Mouse (Mus musculus) CH12.LX (cell line): ENCODE data around the gene Hoxd8. TPM values are rescaled to one million over a fixed set of nuclear protein-coding genes. Genes with fewer than 3 reads are reported as not detected.

ENCODE experiments used
- DNase-seq: peaks from one replicate; pipeline ENCODE4 v3.0.0-alpha.2; 2013; ENCODE audit errors: extremely low read depth
- H3K27ac ChIP-seq: 2 replicates; pipeline ENCODE4 v1.5.1; 2012; ENCODE audit warnings: low read depth, mild to moderate bottlenecking, control low read depth, moderate library complexity; ENCODE audit not compliant: insufficient read depth
- H3K27me3 ChIP-seq: replicated peaks from 2 replicates; pipeline ENCODE3; 2012; ENCODE audit warnings: inconsistent platforms
- H3K36me3 ChIP-seq, 2 experiments: replicated peaks in 1 of 2; 2 replicates each; pipeline versions ENCODE3 to v1.6.1; 2012; ENCODE audit warnings: inconsistent platforms in 1 of 2, low read length in 1 of 2, mild to moderate bottlenecking in 1 of 2, mixed read lengths in 1 of 2, moderate library complexity in 1 of 2; ENCODE audit not compliant: control insufficient read depth in 1 of 2, insufficient read depth in 1 of 2
- H3K4me1 ChIP-seq, 2 experiments: 2 replicates each; pipeline ENCODE4 v1.6.1; 2012; ENCODE audit warnings: inconsistent platforms in 1 of 2, moderate library complexity in 1 of 2; ENCODE audit not compliant: insufficient read depth in 2 of 2, control insufficient read depth in 1 of 2
- H3K4me2 ChIP-seq: 2 replicates; pipeline ENCODE4 v1.6.1; 2012; ENCODE audit warnings: low read depth, mild to moderate bottlenecking, control low read depth; ENCODE audit not compliant: poor library complexity, insufficient read depth, severe bottlenecking
- H3K4me3 ChIP-seq, 3 experiments: fragments of 150-350 bp in 1 of 3; sonication (generic) in 1 of 3; replicated peaks in 1 of 3; 2 replicates each; pipeline versions ENCODE3 to v1.5.1; 2011 to 2012; ENCODE audit warnings: low read depth in 2 of 3, low read length in 2 of 3, mild to moderate bottlenecking in 2 of 3, moderate library complexity in 2 of 3, control low read depth in 1 of 3, improper control_type of control experiment in 1 of 3, inconsistent platforms in 1 of 3, mixed read lengths in 1 of 3; ENCODE audit not compliant: poor library complexity in 1 of 3
- H3K79me2 ChIP-seq: replicated peaks from 2 replicates; pipeline ENCODE4 v1.6.1; 2012; ENCODE audit warnings: mild to moderate bottlenecking, moderate library complexity; ENCODE audit not compliant: control insufficient read depth, poor library complexity, insufficient read depth, severe bottlenecking; ENCODE audit errors: extremely low read depth
- H3K9ac ChIP-seq: 2 replicates; pipeline ENCODE4 v1.6.1; 2012; ENCODE audit warnings: low read depth, mild to moderate bottlenecking, control low read depth, moderate library complexity; ENCODE audit not compliant: insufficient read depth
- H3K9me3 ChIP-seq: replicated peaks from 2 replicates; pipeline ENCODE3; 2012; ENCODE audit warnings: low read length, inconsistent platforms, mixed read lengths
- BHLHE40 ChIP-seq: IDR thresholded peaks from 2 replicates; pipeline ENCODE4 v1.6.1; 2011; ENCODE audit warnings: mild to moderate bottlenecking, low read depth, low read length, improper control_type of control experiment
- CHD1 ChIP-seq: IDR thresholded peaks from 2 replicates; pipeline ENCODE4 v1.6.1; 2012; ENCODE audit warnings: low read depth, low read length, improper control_type of control experiment, inconsistent platforms
- CHD2 ChIP-seq: IDR thresholded peaks from 2 replicates; pipeline ENCODE4 v1.6.1; 2011; ENCODE audit warnings: low read length, improper control_type of control experiment
- CTCF ChIP-seq, 2 experiments: IDR thresholded peaks in 1 of 2; conservative IDR thresholded peaks in 1 of 2; 2 replicates each; pipeline ENCODE4 v1.5.1; 2011 to 2012; ENCODE audit warnings: low read depth in 2 of 2, low read length in 2 of 2, improper control_type of control experiment in 1 of 2, inconsistent platforms in 1 of 2, mild to moderate bottlenecking in 1 of 2, moderate library complexity in 1 of 2
- E2F4 ChIP-seq: IDR thresholded peaks from 2 replicates; pipeline ENCODE4 v1.6.1; 2011; ENCODE audit warnings: low read depth, low read length, improper control_type of control experiment; ENCODE audit not compliant: insufficient replicate concordance
- ELF1 ChIP-seq: IDR thresholded peaks from 2 replicates; pipeline ENCODE4 v1.6.1; 2014; ENCODE audit warnings: low read depth, mild to moderate bottlenecking, inconsistent platforms, low read length, improper control_type of control experiment
- EP300 ChIP-seq: IDR thresholded peaks from 2 replicates; pipeline ENCODE4 v1.6.1; 2011; ENCODE audit warnings: low read length, improper control_type of control experiment
- ETS1 ChIP-seq: conservative IDR thresholded peaks from 2 replicates; pipeline ENCODE4 v1.6.1; 2012; ENCODE audit warnings: low read depth, mild to moderate bottlenecking, inconsistent platforms, low read length, improper control_type of control experiment, moderate library complexity
- GABPA ChIP-seq: IDR thresholded peaks from 2 replicates; pipeline ENCODE4 v1.6.1; 2012; ENCODE audit warnings: low read depth, low read length, improper control_type of control experiment, inconsistent platforms; ENCODE audit not compliant: insufficient replicate concordance
- HCFC1 ChIP-seq: IDR thresholded peaks from 2 replicates; pipeline ENCODE4 v1.6.1; 2012; ENCODE audit warnings: low read depth, mild to moderate bottlenecking, inconsistent platforms, low read length, improper control_type of control experiment
- IRF4 ChIP-seq: IDR thresholded peaks from 2 replicates; pipeline ENCODE4 v1.6.1; 2014; ENCODE audit warnings: low read depth, mild to moderate bottlenecking, inconsistent platforms, low read length, improper control_type of control experiment
- JUN ChIP-seq: IDR thresholded peaks from 2 replicates; pipeline ENCODE4 v1.6.1; 2011; ENCODE audit warnings: low read depth, mild to moderate bottlenecking, low read length, improper control_type of control experiment, moderate library complexity; ENCODE audit not compliant: insufficient read depth
- JUND ChIP-seq: conservative IDR thresholded peaks from 2 replicates; pipeline ENCODE4 v1.6.1; 2011; ENCODE audit warnings: low read depth, low read length, improper control_type of control experiment
- KAT2A ChIP-seq: IDR thresholded peaks from 2 replicates; pipeline ENCODE4 v1.6.1; 2012; ENCODE audit warnings: low read length, improper control_type of control experiment, inconsistent platforms; ENCODE audit not compliant: insufficient replicate concordance
- MAFK ChIP-seq: IDR thresholded peaks from 2 replicates; pipeline ENCODE4 v1.6.1; 2011; ENCODE audit warnings: low read length, improper control_type of control experiment; ENCODE audit not compliant: insufficient replicate concordance
- MAX ChIP-seq: IDR thresholded peaks from 2 replicates; pipeline ENCODE4 v1.6.1; 2011; ENCODE audit warnings: low read length, improper control_type of control experiment
- MAZ ChIP-seq: IDR thresholded peaks from 2 replicates; pipeline ENCODE4 v1.6.1; 2012; ENCODE audit warnings: low read depth, mild to moderate bottlenecking, inconsistent platforms, low read length, improper control_type of control experiment, moderate library complexity
- MEF2A ChIP-seq: IDR thresholded peaks from 2 replicates; pipeline ENCODE4 v1.6.1; 2014; ENCODE audit warnings: low read depth, mild to moderate bottlenecking, inconsistent platforms, low read length, improper control_type of control experiment, borderline replicate concordance
- MXI1 ChIP-seq: IDR thresholded peaks from 2 replicates; pipeline ENCODE4 v1.6.1; 2011; ENCODE audit warnings: mild to moderate bottlenecking, low read depth, low read length, improper control_type of control experiment
- MYC ChIP-seq: IDR thresholded peaks from 2 replicates; pipeline ENCODE4 v1.6.1; 2011; ENCODE audit warnings: low read depth, mild to moderate bottlenecking, improper control_type of control experiment, low read length
- NELFE ChIP-seq: IDR thresholded peaks from 2 replicates; pipeline ENCODE4 v1.6.1; 2011; ENCODE audit warnings: low read depth, low read length, improper control_type of control experiment
- NRF1 ChIP-seq: IDR thresholded peaks from 2 replicates; pipeline ENCODE4 v1.6.1; 2014; ENCODE audit warnings: low read depth, mild to moderate bottlenecking, inconsistent platforms, low read length, improper control_type of control experiment, moderate library complexity
- PAX5 ChIP-seq: IDR thresholded peaks from 2 replicates; pipeline ENCODE4 v1.6.1; 2012; ENCODE audit warnings: low read length, inconsistent platforms, mixed read lengths
- POLR2A ChIP-seq: IDR thresholded peaks from 2 replicates; pipeline ENCODE4 v1.6.1; 2011; ENCODE audit warnings: low read depth, mild to moderate bottlenecking, improper control_type of control experiment, low read length
- POLR2AphosphoS2 ChIP-seq: IDR thresholded peaks from 2 replicates; pipeline ENCODE4 v1.6.1; 2011; ENCODE audit warnings: low read depth, low read length, improper control_type of control experiment
- RAD21 ChIP-seq: IDR thresholded peaks from 2 replicates; pipeline ENCODE4 v1.6.1; 2011; ENCODE audit warnings: low read depth, mild to moderate bottlenecking, low read length, improper control_type of control experiment, moderate library complexity
- RCOR1 ChIP-seq: conservative IDR thresholded peaks from 2 replicates; pipeline ENCODE4 v1.6.1; 2012; ENCODE audit warnings: low read depth, mild to moderate bottlenecking, inconsistent platforms, low read length, improper control_type of control experiment
- SIN3A ChIP-seq: IDR thresholded peaks from 2 replicates; pipeline ENCODE4 v1.6.1; 2012; ENCODE audit warnings: low read length, improper control_type of control experiment, inconsistent platforms
- SMC3 ChIP-seq: IDR thresholded peaks from 2 replicates; pipeline ENCODE4 v1.6.1; 2011; ENCODE audit warnings: low read depth, low read length, improper control_type of control experiment
- TBP ChIP-seq: conservative IDR thresholded peaks from 2 replicates; pipeline ENCODE4 v1.6.1; 2011; ENCODE audit warnings: low read depth, low read length, improper control_type of control experiment
- TCF12 ChIP-seq: IDR thresholded peaks from 2 replicates; pipeline ENCODE4 v1.6.1; 2014; ENCODE audit warnings: low read depth, mild to moderate bottlenecking, inconsistent platforms, low read length, improper control_type of control experiment
- UBTF ChIP-seq: IDR thresholded peaks from 2 replicates; pipeline ENCODE4 v1.6.1; 2012; ENCODE audit warnings: low read depth, mild to moderate bottlenecking, inconsistent platforms, low read length, improper control_type of control experiment, moderate library complexity
- USF1 ChIP-seq: IDR thresholded peaks from 2 replicates; pipeline ENCODE4 v1.6.1; 2014; ENCODE audit warnings: low read depth, mild to moderate bottlenecking, inconsistent platforms, low read length, improper control_type of control experiment
- USF2 ChIP-seq: conservative IDR thresholded peaks from 2 replicates; pipeline ENCODE4 v1.6.1; 2011; ENCODE audit warnings: low read depth, low read length, improper control_type of control experiment
- ZC3H11A ChIP-seq: IDR thresholded peaks from 2 replicates; pipeline ENCODE4 v1.6.1; 2012; ENCODE audit warnings: low read depth, mild to moderate bottlenecking, inconsistent platforms, low read length, improper control_type of control experiment
- ZKSCAN1 ChIP-seq: IDR thresholded peaks from 2 replicates; pipeline ENCODE4 v1.6.1; 2012; ENCODE audit warnings: low read depth, inconsistent platforms, low read length, improper control_type of control experiment, borderline replicate concordance
- ZMIZ1 ChIP-seq: IDR thresholded peaks from 2 replicates; pipeline ENCODE4 v1.6.1; 2012; ENCODE audit warnings: low read depth, mild to moderate bottlenecking, inconsistent platforms, low read length, improper control_type of control experiment
- ZNF384 ChIP-seq: IDR thresholded peaks from 2 replicates; pipeline ENCODE4 v1.6.1; 2012; ENCODE audit warnings: low read depth, low read length, improper control_type of control experiment, inconsistent platforms
- dilution Hi-C: fragments of 300-500 bp; cut with MboI; formaldehyde crosslinking; loops from 2 replicates; pipeline ENCODE4 v1.14.3; 2020; ENCODE audit warnings: low sequenced_read_pairs; ENCODE audit not compliant: extremely low pct_unique_long_range_greater_than_20kb, extremely low pct_ligation_motif_present
- in situ Hi-C: fragments of 300-500 bp; cut with MboI; formaldehyde crosslinking; loops from 3 replicates; pipeline ENCODE4 v1.14.3; 2019; ENCODE audit warnings: low sequenced_read_pairs, low pct_ligation_motif_present, low pct_unique_long_range_greater_than_20kb, mixed read lengths
- polyA plus RNA-seq: library from polyadenylated mRNA; unstranded; fragments of >175 nt; gene quantifications from 2 replicates; pipeline ENCODE4 v1.2.1, GENCODE M21; 2012; ENCODE audit warnings: low read depth; ENCODE audit not compliant: insufficient read length
- total RNA-seq, 2 experiments: library from RNA; depleted of rRNA; stranded (reverse); fragments of 300-350 nt in 1 of 2; fragments of >200 nt in 1 of 2; gene quantifications; 2 replicates each; pipeline ENCODE4 v1.2.3; 2012 to 2014

The Hoxd8 gene
- total and polyA plus RNA-seq, 3 experiments = 0.20 to 0.31 TPM; not detected in 1

GRCm38 (mm10) chr2:74738623-74739475 lies 34.4 kb downstream of the Hoxd8 start:
- peak overlapping the region in 1 of 3 experiments; percentile 42 for H3K4me3 ChIP-seq
- DNase-seq = peak; percentile 28
- H3K79me2 ChIP-seq = no peaks in the 10 kb centered on the region
- dilution Hi-C loops (no loop called here), in situ Hi-C loops (no loop called here)
- peaks cover 7 to 29% of the 10 kb centered on the region in 2 experiments for H3K36me3 ChIP-seq
- peak overlapping the region; percentile 63 for H3K4me2 ChIP-seq
- peaks cover 16% of the 10 kb centered on the region for H3K9me3 ChIP-seq
- peaks cover 14 to 33% of the 10 kb centered on the region in 2 experiments for H3K4me1 ChIP-seq
- H3K9ac ChIP-seq = peak overlapping the region; percentile 36; the same call in 1 of the 2 replicates
- H3K27ac ChIP-seq = peak overlapping the region; percentile 82
- TF ChIP-seq EP300 = no peak
- TF ChIP-seq HCFC1 = no peak
- no peak for TF ChIP-seq MEF2A
- no peak for TF ChIP-seq PAX5
- TF ChIP-seq POLR2AphosphoS2 = no peak
- no peak for TF ChIP-seq RCOR1
- no peak for TF ChIP-seq GABPA
- TF ChIP-seq NRF1 = peak; percentile 77
- no peak for TF ChIP-seq CTCF (conservative IDR thresholded peaks at IDR 0.05 in 1 of 2, IDR thresholded peaks at IDR 0.05 in 1 of 2; ENCODE audit: low read depth in 2 of 2, low read length in 2 of 2)
- TF ChIP-seq JUN = no peak
- TF ChIP-seq ZKSCAN1 = no peak
- TF ChIP-seq POLR2A = no peak; the same call in 1 of the 2 replicates
- no peak for TF ChIP-seq NELFE
- TF ChIP-seq TCF12 = 0 out of 2 replicates have a peak, but pooled peaks have one; percentile 19
- TF ChIP-seq USF1 = no peak
- TF ChIP-seq ZC3H11A = no peak
- 0 out of 2 replicates have a peak, but pooled peaks have one; percentile 20 for TF ChIP-seq SIN3A
- TF ChIP-seq MAZ = no peak
- TF ChIP-seq BHLHE40 = peak; percentile 95
- no peak for TF ChIP-seq CHD2
- TF ChIP-seq JUND = no peak
- no peak for TF ChIP-seq MXI1
- no peak for TF ChIP-seq MAX
- 0 out of 2 replicates have a peak, but pooled peaks have one; percentile 18 for TF ChIP-seq TBP
- no peak for TF ChIP-seq IRF4
- TF ChIP-seq E2F4 = no peak
- TF ChIP-seq SMC3 = no peak
- no peak for TF ChIP-seq ZNF384
- TF ChIP-seq ZMIZ1 = no peak
- 0 out of 2 replicates have a peak, but pooled peaks have one; percentile 19 for TF ChIP-seq MYC
- no peak for TF ChIP-seq RAD21
- TF ChIP-seq ELF1 = no peak
- TF ChIP-seq CHD1 = no peak
- no peak for TF ChIP-seq USF2
- no peak for TF ChIP-seq UBTF
- TF ChIP-seq KAT2A = no peak
- peak; percentile 85; the same call in 1 of the 2 replicates for TF ChIP-seq MAFK
- TF ChIP-seq ETS1 = peak; percentile 49; the same call in 1 of the 2 replicates
- H3K27me3 ChIP-seq = no peaks in the 10 kb centered on the region
